Mouse (Mus musculus): ENCODE results near the gene Pcif1.
"Not testable (repeated sequence)": the region's sequence is repeated elsewhere in the genome, so short reads cannot be mapped to it uniquely, and the experiment has no call there.

The Pcif1 gene

GRCm38 (mm10) chr2:164879228-164879567 lies at the start of gene Pcif1:
Pcif1 (plus strand) TSS chr2:164879304.
- in situ Hi-C loops (cut with MboI), result loop anchor here (5.0 kb wide), 1 partner anchor 47 kb away; the partner anchor contains the start of genes Ctsa and Neurl2

- in situ Hi-C loops (cut with MboI), result loop anchor here (5.0 kb wide), 1 partner anchor 46 kb away; the partner anchor contains the start of gene Pcif1
These were observed 48.1 kb upstream of the Pcif1 start for GRCm38 (mm10) chr2:164831029-164831428.

GRCm38 (mm10) chr2:164832032-164832747 lies 46.9 kb upstream of the Pcif1 start:
- in situ Hi-C loops (cut with MboI), result loop anchor here (5.0 kb wide), 1 partner anchor 45 kb away; the partner anchor contains the start of gene Pcif1

DNA sequence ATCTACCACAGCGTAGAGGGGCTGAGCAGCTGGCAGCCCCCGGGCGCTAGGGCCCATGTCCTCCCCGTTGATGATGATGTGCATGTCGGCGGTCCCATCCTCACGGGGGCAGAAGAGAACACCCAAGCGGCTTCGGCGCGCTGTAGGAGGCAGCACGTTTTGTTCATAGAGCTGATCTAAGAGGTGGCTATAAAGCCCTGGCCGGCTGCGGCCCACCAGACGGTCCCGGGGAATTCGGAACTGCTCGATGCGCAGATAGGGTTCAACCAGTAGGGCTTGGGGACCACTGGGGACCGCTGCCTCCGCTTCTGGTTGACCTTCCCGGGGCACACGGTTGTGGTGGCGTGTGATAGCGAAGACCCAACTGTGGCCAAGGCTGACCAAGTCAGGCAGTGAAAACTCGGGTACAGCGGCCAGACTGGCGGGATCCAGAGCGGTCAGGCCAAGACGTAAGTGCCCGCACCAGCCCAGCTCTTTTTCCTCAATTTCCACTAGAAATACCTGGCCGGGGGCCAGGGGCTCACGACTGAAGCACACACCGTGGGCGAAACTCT lies 46.3 kb upstream of the Pcif1 start, which contains the start of gene Ctsa:
TSS of gene Ctsa (plus strand) at position 126 of the 554 bp plus-strand sequence.
- in situ Hi-C loops (cut with MboI), result loop anchor here (5.0 kb wide), 1 partner anchor 44 kb away; the partner anchor contains the start of gene Pcif1

GRCm38 (mm10) chr2:164833314-164833959 lies 45.7 kb upstream of the Pcif1 start, which contains the start of gene Neurl2:
Neurl2 (minus strand) TSS chr2:164833456.
- in situ Hi-C loops (cut with MboI), result loop anchor here (5.0 kb wide), 1 partner anchor 44 kb away; the partner anchor contains the start of gene Pcif1

DNA sequence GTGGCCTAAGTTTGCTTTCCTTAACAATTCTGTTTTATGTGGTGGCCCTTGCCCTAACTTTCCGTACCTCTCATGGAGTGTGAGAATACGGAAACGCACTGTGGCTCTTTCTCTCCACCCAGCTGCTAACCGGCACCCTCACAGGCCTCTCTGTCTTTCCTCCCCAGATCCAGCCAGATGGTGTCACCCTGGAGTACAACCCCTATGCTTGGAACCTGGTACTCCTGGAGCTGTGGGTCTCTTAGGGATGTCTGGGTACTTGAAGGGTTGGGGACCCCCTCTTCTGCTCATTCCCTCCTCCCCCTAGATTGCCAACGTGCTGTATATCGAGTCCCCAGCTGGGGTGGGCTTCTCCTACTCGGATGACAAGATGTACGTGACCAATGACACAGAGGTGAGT lies 44.6 kb upstream of the Pcif1 start:
- in situ Hi-C loops (cut with MboI), result loop anchor here (5.0 kb wide), 1 partner anchor 43 kb away; the partner anchor contains the start of gene Pcif1

DNA sequence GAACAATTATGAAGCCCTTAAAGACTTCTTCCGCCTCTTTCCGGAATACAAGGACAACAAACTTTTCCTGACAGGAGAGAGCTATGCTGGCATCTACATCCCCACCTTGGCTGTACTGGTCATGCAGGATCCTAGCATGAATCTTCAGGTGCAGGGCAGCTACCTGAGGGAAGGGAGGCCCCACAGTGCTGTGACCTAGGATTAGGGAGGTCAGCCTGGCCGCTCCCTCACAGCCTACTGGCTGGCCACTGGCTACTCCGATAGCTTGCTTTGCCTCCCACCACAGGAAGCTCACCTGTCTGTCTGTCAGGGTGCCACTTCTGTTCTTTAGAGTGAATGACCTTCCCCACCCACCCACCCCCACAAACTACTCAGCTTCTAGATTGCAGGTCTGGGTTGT lies 43.9 kb upstream of the Pcif1 start:
- in situ Hi-C loops (cut with MboI), result no loop called here

GRCm38 (mm10) chr2:164845782-164846181 lies 33.3 kb upstream of the Pcif1 start:
- in situ Hi-C loops (cut with MboI), result no loop called here

- in situ Hi-C loops (cut with MboI), result no loop called here
These were observed 29.0 kb upstream of the Pcif1 start for GRCm38 (mm10) chr2:164850061-164850460.

- in situ Hi-C loops (cut with MboI), result not testable (repeated sequence)
These were observed 23.5 kb upstream of the Pcif1 start for GRCm38 (mm10) chr2:164855572-164855971.

DNA sequence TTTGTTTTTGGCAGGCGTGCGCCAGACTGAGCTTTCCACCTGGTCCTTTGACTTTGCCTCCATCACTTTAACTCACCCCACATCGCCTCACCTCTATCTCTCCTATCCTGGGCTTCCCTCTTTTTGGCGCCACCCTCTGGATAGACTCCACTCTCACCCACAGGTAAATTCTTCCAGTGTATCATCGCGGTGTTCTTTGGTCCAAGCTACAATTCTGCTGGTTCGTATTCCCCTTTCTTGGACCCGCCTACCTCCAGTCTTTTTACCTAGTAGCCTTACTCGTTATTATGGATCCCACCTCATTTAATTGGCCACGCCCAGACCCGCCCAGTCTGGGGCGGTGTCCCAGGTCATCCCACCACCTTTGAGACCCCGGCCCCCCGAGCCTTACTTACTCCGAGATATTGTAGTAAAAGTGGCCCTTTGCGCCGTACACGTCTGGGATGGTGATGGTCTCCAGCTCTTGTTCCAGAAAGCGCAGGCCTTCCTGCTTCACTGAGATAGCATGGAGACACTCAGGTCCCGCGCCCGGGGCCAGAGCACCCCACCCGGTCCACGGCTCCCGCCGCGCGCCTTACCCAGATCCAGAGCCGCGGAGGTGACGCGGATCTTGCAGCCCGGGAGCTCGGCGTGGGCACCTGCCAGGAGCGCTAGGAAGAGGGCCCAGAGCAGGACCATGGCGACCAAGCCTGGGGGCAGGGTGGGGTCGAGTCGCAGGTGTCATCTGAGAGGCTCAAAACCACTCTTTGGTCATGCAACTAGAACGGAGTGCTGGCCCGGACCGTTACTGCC lies 22.6 kb upstream of the Pcif1 start:
- in situ Hi-C loops (cut with MboI), result no loop called here

- in situ Hi-C loops (cut with MboI), result no loop called here
These were observed 21.8 kb upstream of the Pcif1 start, which contains the start of gene Pltp for GRCm38 (mm10) chr2:164857101-164857821. Pltp (minus strand) TSS chr2:164857711.

DNA sequence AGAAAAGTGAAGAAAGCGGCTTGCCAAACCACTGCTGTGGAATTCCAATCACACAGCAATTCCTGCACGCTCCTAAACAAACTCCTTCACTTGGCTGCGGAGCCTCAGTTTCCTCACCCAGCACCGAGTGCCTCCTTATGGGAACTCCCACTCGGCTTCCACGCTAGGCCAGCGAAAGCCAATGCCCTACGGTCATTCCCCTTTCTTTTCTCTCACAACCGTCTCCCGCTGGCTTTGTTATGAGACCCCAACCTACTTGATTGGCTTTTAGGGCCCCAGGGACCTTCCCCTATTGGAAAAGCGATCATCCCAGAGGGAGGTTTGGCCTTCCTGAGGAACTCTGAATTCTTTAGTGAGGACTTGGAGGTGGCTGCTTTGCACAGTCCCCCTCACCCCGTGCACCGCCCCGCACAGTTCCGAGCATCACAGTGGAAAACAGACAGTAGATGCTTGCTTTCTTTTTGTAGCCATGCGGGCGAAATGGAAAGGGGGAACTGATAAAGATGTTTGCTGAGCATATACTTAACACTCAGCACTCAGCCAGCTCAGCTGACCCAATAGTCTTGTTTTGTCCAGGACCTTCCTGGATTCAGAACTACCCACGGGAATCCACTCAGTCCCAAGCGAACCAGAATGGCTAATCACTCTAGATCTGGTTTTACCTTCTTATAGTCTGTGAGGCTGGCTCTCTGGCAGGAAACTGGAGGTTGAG lies 21.1 kb upstream of the Pcif1 start:
- in situ Hi-C loops (cut with MboI), result no loop called here

DNA sequence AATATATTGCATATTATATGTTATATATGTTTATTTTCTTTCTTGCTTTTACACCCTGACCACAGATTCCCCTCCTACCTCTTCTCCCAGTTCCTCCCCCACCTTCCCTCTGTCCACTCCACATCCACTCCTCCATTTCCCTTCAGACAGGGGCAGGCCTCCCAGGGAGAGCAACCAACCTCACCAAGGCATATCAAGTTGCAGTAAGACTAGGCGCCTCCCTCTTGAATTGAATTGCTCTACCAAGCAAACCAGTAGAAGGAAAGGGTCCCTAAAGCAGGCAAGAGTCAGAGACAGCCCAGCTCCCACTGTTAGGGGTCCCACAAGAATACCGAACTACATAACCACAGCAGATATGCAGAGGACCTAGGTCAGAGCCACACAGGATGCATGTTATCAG lies 19.9 kb upstream of the Pcif1 start:
- in situ Hi-C loops (cut with MboI), result no loop called here

- in situ Hi-C loops (cut with MboI), result no loop called here
These were observed 19.3 kb upstream of the Pcif1 start for GRCm38 (mm10) chr2:164859640-164860432.

- in situ Hi-C loops (cut with MboI), result no loop called here
These were observed 18.0 kb upstream of the Pcif1 start for GRCm38 (mm10) chr2:164861094-164861493.

DNA sequence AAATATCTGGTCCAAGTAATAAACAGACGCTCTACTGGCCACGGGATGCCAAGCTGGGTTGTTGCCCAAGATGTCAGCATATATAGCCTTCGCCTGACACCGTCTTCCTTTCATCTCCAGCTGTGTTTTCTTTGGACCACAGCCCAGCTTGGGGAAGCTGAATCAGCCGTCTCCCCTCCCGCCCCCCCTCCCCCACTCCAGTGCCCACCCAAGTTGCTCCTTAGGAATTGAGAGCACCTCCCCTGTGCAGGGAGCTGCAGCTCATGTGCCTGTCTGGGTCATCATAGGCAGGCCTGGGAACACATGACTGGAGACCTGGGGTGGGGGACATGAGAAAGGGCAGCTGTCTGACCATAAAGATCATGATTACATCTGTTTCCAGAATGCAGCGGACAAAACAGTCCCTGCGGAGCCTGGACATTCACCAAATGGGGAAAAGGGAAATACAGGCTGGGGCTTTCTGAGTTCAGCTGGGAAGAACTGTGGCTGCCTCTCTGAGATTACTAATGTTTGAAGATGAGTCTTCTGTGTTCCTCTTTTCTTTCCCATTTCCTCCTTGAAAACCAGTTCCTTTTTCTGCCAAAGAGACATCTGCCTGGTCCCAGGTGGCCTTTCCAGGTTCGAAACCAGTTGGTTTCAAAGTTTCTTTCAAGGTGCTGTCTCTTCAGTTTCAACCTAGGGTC lies 16.8 kb upstream of the Pcif1 start:
- in situ Hi-C loops (cut with MboI), result no loop called here

- in situ Hi-C loops (cut with MboI), result not testable (repeated sequence)
These were observed 15.7 kb upstream of the Pcif1 start for GRCm38 (mm10) chr2:164863411-164863810.

- in situ Hi-C loops (cut with MboI), result no loop called here
These were observed 14.5 kb upstream of the Pcif1 start for GRCm38 (mm10) chr2:164864593-164864992.
